Mouse (Mus musculus) testis, adult 2 months (tissue): ENCODE data around the gene Evc2.

Experiments used
- CTCF ChIP-seq: fragments of 200-500 bp; IDR thresholded peaks from 2 replicates; pipeline ENCODE4 v1.5.1; 2012; ENCODE audit warnings: low read depth, mild to moderate bottlenecking, inconsistent platforms, low read length, moderate library complexity; ENCODE audit not compliant: control insufficient read depth, insufficient read depth, insufficient replicate concordance
- POLR2A ChIP-seq: fragments of 200-500 bp; IDR thresholded peaks from 2 replicates; pipeline ENCODE4 v1.6.1; 2012; ENCODE audit warnings: low read depth, mild to moderate bottlenecking, inconsistent platforms, low read length, moderate library complexity; ENCODE audit not compliant: control insufficient read depth

DNA sequence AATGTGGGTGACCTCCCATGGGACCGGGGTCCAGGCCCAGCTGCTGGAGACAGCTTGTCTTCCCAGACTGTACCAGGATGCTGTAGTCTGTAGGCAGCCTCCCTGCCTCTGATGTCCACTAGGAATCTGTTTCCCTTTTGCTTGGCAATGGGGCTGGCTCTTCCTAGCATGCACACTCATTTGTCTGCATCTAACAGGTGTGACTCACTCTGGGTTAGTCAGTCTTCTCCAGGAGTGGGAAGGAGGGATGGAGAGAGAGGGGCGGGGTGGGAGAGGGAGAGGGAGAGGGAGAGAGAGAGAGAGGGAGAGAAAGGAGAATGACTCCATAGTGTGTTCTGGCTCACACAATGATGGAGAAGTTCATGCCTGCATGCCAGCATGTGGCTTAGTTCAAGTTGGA, 13.5 kb downstream of the Evc2 start:
- TF ChIP-seq CTCF = no peak
- no peak for TF ChIP-seq POLR2A
